20 mouse cellular contexts compared by ENCODE assay signal in genomic region chr12:31857784-31858183, GRCm38 (mm10).
"Had no signal": no experiment of that assay in that cellular context is flagged by ENCODE, and none has a peak within 500 bp of the region (broad histone marks: within the 10 kb centered on the region; RNA-seq: fewer than 3 reads in every experiment).

No protein-coding gene starts in this region.

- H3K9me3 ChIP-seq: limb, embryonic 12.5 days; limb, embryonic 15.5 days; midbrain, embryonic 12.5 days; midbrain, embryonic 15.5 days; neural tube, embryonic 12.5 days; neural tube, embryonic 15.5 days; stomach, embryonic 15.5 days had no signal

- H3K4me3 ChIP-seq: limb, embryonic 12.5 days; limb, embryonic 15.5 days; midbrain, embryonic 12.5 days; midbrain, embryonic 15.5 days; neural tube, embryonic 12.5 days; neural tube, embryonic 15.5 days; stomach, embryonic 15.5 days had no signal

- H3K27me3 ChIP-seq: limb, embryonic 12.5 days; limb, embryonic 15.5 days; midbrain, embryonic 12.5 days; midbrain, embryonic 15.5 days; neural tube, embryonic 12.5 days; neural tube, embryonic 15.5 days; stomach, embryonic 15.5 days had no signal

- H3K9ac ChIP-seq: limb, embryonic 12.5 days; limb, embryonic 15.5 days; liver, embryonic 14.5 days; liver, postnatal 0 days; lung, embryonic 14.5 days; midbrain, embryonic 12.5 days; midbrain, embryonic 15.5 days; neural tube, embryonic 12.5 days; neural tube, embryonic 15.5 days; stomach, embryonic 15.5 days had no signal

- H3K36me3 ChIP-seq: limb, embryonic 15.5 days; midbrain, embryonic 12.5 days; midbrain, embryonic 15.5 days; neural tube, embryonic 12.5 days; neural tube, embryonic 15.5 days; stomach, embryonic 15.5 days had no signal

- H3K27ac ChIP-seq: kidney, postnatal 0 days; limb, embryonic 12.5 days; limb, embryonic 15.5 days; liver, embryonic 14.5 days; macrophage; midbrain, embryonic 12.5 days; midbrain, embryonic 15.5 days; neural tube, embryonic 12.5 days; neural tube, embryonic 15.5 days; stomach, embryonic 15.5 days had no signal

- DNase-seq: kidney, adult 2 months; kidney, postnatal 25 days; liver, postnatal 0 days; lung, embryonic 14.5 days; spleen, adult 18-20 months; thymus, adult 18-20 months; thymus, postnatal 36 days had no signal

- H3K4me2 ChIP-seq: limb, embryonic 12.5 days; limb, embryonic 15.5 days; liver, embryonic 11.5 days; lung, embryonic 14.5 days; midbrain, embryonic 12.5 days; midbrain, embryonic 15.5 days; neural tube, embryonic 12.5 days; neural tube, embryonic 15.5 days; stomach, embryonic 15.5 days had no signal

- H3K4me1 ChIP-seq: limb, embryonic 12.5 days; limb, embryonic 15.5 days; midbrain, embryonic 12.5 days; midbrain, embryonic 15.5 days; neural tube, embryonic 12.5 days; neural tube, embryonic 15.5 days; stomach, embryonic 15.5 days had no signal

- ATAC-seq: intestine, postnatal 0 days; liver, postnatal 0 days; lung, postnatal 0 days; midbrain, embryonic 15.5 days had no signal
